Mouse (Mus musculus): ENCODE data around the gene Elmo3.

- TF ChIP-seq CTCF (IDR thresholded peaks at IDR 0.05; ENCODE audit: low read depth) (no peak), EP300 (IDR thresholded peaks at IDR 0.05; ENCODE audit: low read depth) (no peak)
Measured at GRCm38 (mm10) chr8:105266775-105267174, 38.6 kb upstream of the Elmo3 start.
